Mouse (Mus musculus): ENCODE results near the gene Pax2. TPM values are rescaled to one million over a fixed set of nuclear protein-coding genes. Genes with fewer than 3 reads are reported as not detected.

Gene Pax2
- total RNA-seq, 1 experiment from 2014 or later: not detected

- no peak for DNase-seq
These were observed 28.5 kb downstream of the Pax2 start for GRCm38 (mm10) chr19:44784391-44784790.

GRCm38 (mm10) chr19:44788488-44788887, 32.6 kb downstream of the Pax2 start:
- DNase-seq: no peak

DNA sequence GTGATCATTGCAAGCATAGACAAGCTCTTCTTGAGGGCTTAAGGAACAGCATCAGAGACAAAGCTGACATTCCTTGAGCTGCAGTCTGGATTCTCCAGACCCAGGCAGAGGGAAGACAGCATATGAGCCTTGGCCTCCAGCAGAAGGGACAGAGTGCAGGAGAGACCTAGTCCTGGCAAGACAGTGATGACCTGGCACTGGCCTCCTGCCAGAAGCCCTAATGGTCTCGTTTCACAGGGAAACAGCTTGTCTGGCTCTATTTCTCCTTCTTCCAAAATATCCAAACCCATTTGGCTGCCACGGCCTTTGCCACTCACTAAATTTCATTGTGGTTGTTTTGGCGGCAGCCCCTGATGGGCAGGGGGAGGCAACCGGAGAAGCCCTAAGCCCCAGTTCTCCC, 36.1 kb downstream of the Pax2 start:
- no peak for DNase-seq

DNA sequence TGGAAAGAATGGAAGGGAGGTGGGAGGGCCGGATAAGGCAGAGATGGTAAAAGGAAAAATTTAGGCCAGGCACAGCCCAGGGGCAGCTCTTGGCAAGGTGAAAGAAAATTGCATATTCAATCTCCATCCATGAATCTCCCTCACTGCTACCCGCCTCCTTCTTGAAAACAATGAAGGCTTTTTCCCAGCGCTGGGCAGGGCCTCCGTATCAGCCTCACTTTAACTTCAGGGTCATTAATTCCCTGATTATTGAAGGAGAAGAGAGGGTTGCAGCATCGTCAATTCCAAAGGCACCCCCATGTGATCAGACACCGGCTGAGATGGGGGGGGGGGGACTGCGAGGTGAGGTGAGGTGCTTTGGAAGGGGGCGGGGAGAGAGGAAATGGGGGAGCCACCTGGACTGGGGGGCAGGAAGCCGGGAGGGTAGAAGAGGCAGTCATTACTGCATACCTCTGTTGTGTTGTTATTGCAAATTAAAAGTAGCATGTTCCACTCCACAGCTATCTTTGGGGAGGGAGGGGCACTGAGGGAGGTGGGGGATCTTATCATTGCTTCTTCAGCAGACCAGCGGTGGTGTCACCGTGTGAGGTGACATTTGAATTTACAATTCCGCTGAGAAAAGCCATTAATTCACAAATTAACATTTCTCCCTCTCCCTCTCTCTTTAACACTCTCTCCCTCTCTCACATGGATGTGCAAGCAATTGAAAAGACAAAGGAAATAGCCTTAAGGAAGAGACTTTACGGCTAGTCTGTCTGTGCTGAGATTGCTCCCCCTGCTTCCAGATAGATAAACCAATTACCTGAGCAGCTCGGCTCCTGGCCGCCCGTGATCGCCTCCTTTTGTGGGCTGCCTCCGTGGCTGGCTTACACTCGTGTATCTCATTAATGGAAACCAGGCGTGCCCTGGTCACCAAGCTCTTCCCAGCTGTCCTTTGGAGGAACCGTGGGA, 41.5 kb downstream of the Pax2 start:
- no peak for DNase-seq

- no peak for DNase-seq
These were observed 42.9 kb downstream of the Pax2 start for GRCm38 (mm10) chr19:44798731-44799130.

GRCm38 (mm10) chr19:44799156-44799555, 43.3 kb downstream of the Pax2 start:
- DNase-seq: no peak

DNA sequence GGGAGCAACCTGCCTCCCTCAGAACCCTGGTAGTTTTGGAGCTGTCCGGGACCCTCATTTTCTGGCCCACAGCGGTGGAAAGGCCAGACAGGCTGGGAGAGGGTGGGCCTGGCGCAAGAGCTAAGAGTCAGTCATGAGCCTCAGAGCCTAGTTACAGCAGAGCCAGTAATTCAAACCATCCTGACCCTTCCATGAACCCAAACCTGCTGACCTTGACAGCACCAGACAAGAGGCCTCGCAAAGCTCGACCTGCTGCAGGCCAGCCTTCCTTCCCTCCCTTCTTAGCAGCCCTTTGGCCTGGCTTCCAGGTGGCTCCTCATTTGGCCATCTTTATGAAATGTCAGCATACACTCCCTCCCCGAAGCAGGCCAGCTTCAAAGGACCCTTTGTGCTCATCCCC, 44.5 kb downstream of the Pax2 start:
- no peak for DNase-seq

DNA sequence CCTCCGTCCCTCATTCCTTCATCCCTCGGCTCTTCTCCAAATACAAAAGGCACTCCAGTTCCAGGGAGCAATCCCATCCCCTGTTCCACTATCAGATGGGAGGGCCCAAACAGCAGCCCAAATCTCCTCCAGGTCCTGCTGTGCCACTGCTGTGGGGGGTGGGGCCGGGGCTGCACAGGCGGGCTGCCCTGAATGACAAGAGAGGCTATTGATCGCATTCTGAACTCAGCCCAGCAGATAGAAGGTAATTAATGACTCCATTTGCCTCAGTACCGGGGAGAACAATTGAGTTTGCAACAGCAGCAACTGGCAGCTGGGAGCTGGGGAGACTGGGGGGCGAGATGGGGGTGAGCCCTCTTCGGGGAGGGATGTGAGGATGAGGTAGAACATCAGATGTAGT, 52.9 kb downstream of the Pax2 start:
- DNase-seq: no peak

- no peak for DNase-seq
These were observed 57.0 kb downstream of the Pax2 start for GRCm38 (mm10) chr19:44812666-44813429.

DNA sequence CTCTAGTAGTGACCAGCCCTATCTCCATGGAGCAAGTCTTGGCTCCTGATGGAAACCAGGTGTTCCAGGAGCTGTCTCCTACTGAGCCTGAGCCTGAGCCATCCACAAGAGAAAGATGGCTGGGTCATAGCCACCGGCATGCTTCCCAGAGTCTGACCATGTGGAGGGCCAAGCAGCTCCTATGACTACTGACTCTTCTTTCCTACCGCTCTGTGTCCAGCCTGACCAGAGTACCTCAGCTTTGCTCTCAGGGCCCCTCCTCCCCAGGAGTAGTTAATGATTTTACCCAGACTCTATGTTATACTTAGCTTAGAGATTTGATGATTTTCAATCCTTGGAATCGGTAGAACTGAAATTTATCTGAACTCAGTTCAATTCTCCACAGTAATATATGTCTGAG, 59.3 kb downstream of the Pax2 start:
- DNase-seq: no peak

DNA sequence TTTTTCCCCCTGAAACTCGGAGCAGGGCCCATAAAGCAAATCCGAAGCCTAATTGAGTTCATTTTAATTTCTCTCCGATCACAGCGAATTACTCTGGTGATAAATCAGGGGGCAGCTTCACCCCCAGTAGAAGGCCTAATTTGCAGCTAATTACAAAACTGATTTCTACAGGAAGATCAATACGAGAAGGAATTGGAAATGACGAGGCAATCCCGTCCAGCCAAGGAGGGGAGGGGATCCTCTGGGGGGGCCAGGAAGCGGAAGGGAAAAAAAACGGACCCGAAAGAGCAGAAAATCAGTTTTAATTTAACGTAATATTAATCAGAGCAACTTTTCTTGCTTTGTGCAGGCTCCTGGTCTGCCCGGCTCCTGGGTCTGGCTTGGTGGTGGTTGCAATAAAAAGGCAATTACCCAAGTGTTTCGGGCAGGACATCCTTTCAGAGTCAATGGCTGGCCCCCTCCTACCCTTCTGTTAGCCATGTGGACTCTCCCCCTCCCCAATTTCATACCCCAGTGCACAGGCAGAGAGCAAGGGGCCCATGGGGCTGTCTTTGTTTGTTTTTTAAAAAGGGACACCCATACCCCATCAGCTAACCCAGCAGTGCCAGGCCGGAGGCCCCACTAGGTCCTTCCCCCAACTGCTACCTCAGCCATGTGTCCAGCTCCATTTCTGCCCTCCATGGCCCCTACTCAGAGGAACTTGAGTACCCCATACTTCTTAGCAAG, 61.7 kb downstream of the Pax2 start:
- no peak for DNase-seq

- DNase-seq: no peak
These were observed 62.8 kb downstream of the Pax2 start for GRCm38 (mm10) chr19:44818676-44819075.

- DNase-seq: no peak
These were observed 65.7 kb downstream of the Pax2 start for GRCm38 (mm10) chr19:44821581-44821980.

GRCm38 (mm10) chr19:44822295-44822694, 66.5 kb downstream of the Pax2 start:
- DNase-seq: no peak

DNA sequence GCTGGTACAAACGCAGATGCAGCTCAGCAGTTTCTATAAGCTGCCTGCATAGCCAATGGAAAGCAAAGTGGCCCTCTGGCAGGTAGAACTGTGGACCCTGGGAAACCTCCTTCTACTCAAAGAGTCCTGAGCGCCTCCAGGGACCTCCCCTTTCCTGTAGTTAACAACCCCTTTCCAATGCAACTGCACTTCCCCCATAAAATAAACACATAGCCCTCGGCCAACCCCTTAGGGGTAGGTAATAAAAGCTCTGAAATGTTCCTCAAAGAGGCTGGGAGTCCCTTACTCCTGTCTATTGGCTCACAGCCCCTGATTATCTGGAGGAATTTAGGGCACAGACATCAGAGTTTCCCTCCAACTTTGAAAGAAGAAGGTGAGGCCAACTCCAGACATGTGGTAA, 67.8 kb downstream of the Pax2 start:
- DNase-seq: no peak

DNA sequence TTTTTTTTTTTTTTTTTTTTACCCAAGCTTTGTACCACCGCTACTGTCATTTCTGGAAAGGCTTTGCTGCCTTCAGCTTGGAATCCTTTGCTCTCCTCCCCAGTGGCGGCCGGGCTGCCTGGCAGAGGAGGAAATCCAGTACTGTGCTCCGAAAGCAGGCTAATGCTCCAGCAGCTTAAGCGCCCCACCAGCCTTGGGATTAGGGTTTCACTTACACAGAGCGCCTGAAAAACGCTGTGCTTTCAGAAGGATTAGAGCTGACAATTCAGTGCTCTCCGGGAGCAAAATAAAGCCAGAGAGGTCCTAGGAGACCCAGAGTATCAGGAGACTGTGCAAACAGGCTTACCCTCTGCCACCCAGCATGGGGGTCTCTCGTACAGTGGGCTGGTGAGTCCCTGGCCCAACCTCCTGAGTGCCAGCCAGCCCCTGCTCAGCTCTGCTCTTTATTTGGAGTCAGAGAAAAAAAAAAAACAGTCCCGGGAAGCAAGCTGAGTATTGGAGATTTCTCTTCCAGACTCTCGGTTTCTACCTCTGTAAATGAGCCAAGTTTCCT, 69.4 kb downstream of the Pax2 start:
- DNase-seq: no peak

GRCm38 (mm10) chr19:44825819-44826218, 70.0 kb downstream of the Pax2 start:
- no peak for DNase-seq

GRCm38 (mm10) chr19:44833391-44833790, 77.5 kb downstream of the Pax2 start:
- DNase-seq: no peak

- DNase-seq: no peak
These were observed 78.6 kb downstream of the Pax2 start for GRCm38 (mm10) chr19:44834218-44835041.

GRCm38 (mm10) chr19:44835042-44835930, 79.4 kb downstream of the Pax2 start:
- DNase-seq: no peak

All from adrenal gland, postnatal 25 days (tissue).